Mouse (Mus musculus): Measurements from ENCODE around the gene Atp1b1.

DNA sequence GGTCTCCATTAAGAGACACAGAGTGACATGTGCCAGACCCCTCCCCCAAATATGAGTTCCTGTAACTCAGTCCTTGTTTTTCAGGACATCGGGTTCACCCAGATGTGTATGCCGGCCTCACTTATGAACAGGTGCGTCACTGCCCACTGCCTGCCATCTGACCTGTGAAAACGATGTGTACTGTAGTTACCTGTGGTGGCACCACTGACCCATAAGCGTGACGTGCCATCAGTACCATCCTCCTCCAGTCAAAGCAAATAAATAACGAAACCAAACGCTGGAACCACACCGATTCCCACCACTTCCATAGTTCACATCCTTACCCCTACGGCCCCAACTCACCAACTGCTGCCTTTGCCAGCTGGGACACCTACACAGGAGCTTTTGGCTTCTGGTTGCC lies 11.6 kb downstream of the Atp1b1 start:
- TF ChIP-seq POLR2A (IDR thresholded peaks at IDR 0.05; ENCODE audit: borderline replicate concordance, low read depth, low read length) (no peak), CTCF (IDR thresholded peaks at IDR 0.05; ENCODE audit: low read depth, low read length) (no peak)
